In genomic region chr8:125291932-125292717, GRCm38 (mm10) we compare ENCODE assay signal across 8 mouse cellular contexts.
DNase-seq lines count a peak whose midpoint lies in the region; ATAC-seq and TF ChIP-seq lines count a peak whose summit lies in the region.
"Had no signal": no experiment of that assay in that cellular context is flagged by ENCODE, and none has a peak within 500 bp of the region (broad histone marks: within the 10 kb centered on the region; RNA-seq: fewer than 3 reads in every experiment).

No protein-coding gene starts in this region.

- no peaks in the 10 kb centered on the region for H3K36me3 ChIP-seq in embryonic facial prominence, embryonic 10.5 days (replicated peaks)
- no peaks in the 10 kb centered on the region for H3K36me3 ChIP-seq in heart, embryonic 11.5 days (ENCODE audit: control insufficient read depth, insufficient read depth, low read length)
- H3K36me3 ChIP-seq in limb, embryonic 12.5 days = no peaks in the 10 kb centered on the region
- H3K36me3 ChIP-seq: limb, embryonic 13.5 days had no signal

- H3K4me1 ChIP-seq in embryonic facial prominence, embryonic 10.5 days = peaks cover 32% of the 10 kb centered on the region
- peaks cover 39% of the 10 kb centered on the region for H3K4me1 ChIP-seq in heart, embryonic 11.5 days (ENCODE audit: control insufficient read depth, insufficient read depth, low read length)
- H3K4me1 ChIP-seq in limb, embryonic 12.5 days (replicated peaks) = peaks cover 24% of the 10 kb centered on the region

- H3K9me3 ChIP-seq in embryonic facial prominence, embryonic 10.5 days = no peaks in the 10 kb centered on the region
- H3K9me3 ChIP-seq in heart, embryonic 11.5 days (replicated peaks; ENCODE audit: control insufficient read depth, low read length) = no peaks in the 10 kb centered on the region
- peaks cover 4% of the 10 kb centered on the region; the same call in 1 of the 2 replicates for H3K9me3 ChIP-seq in limb, embryonic 12.5 days
- H3K9me3 ChIP-seq: limb, embryonic 13.5 days had no signal

- TF ChIP-seq CTCF in left cerebral cortex, adult 2 months (IDR thresholded peaks at IDR 0.05) = peak; percentile 29

- intact Hi-C loops in left cerebral cortex, adult 2 months (cut with DNase I) = loop anchor here (5.0 kb wide), 3 partner anchors 75 to 110 kb away; no protein-coding TSS in a partner anchor
- intact Hi-C loops in left cerebral cortex, postnatal 36 days (cut with DNase I) = loop anchor here (10.0 kb wide), 1 partner anchor 107 kb away; no protein-coding TSS in a partner anchor

- no peak overlapping the region for H3K4me3 ChIP-seq in left cerebral cortex, adult 2 months
- H3K4me3 ChIP-seq in embryonic facial prominence, embryonic 10.5 days = no peak overlapping the region
- H3K4me3 ChIP-seq in heart, embryonic 11.5 days (ENCODE audit: low read depth, low read length) = no peak overlapping the region
- H3K4me3 ChIP-seq in limb, embryonic 12.5 days (replicated peaks) = no peak overlapping the region
- H3K4me3 ChIP-seq: limb, embryonic 13.5 days had no signal

- DNase-seq in left cerebral cortex, adult 2 months (ENCODE audit: extremely low spot score in 1 of 2, low spot score in 2 of 2) = no peak
- no peak for DNase-seq in left cerebral cortex, postnatal 36 days (ENCODE audit: low spot score in 2 of 2)
- DNase-seq in embryonic facial prominence, embryonic 10.5 days (ENCODE audit: low spot score) = no peak
- DNase-seq in embryo, embryonic 9.5 days (ENCODE audit: extremely low spot score) = no peak
- DNase-seq in ovary, postnatal 14 days (ENCODE audit: low spot score) = no peak

- H3K4me2 ChIP-seq in heart, embryonic 11.5 days = no peak overlapping the region
- H3K4me2 ChIP-seq in limb, embryonic 12.5 days = no peak overlapping the region
- H3K4me2 ChIP-seq: limb, embryonic 13.5 days had no signal

- no peak overlapping the region for H3K9ac ChIP-seq in heart, embryonic 11.5 days (ENCODE audit: low read depth, low read length)
- H3K9ac ChIP-seq in limb, embryonic 12.5 days (replicated peaks) = no peak overlapping the region
- H3K9ac ChIP-seq: limb, embryonic 13.5 days had no signal

- WGBS in embryonic facial prominence, embryonic 10.5 days = 83% methylated on average over 22 of the region's 22 CpGs
- 85% methylated on average over 22 of the region's 22 CpGs for WGBS in heart, embryonic 11.5 days (ENCODE audit: insufficient replicate concordance)
- WGBS in limb, embryonic 12.5 days = 73% methylated on average over 22 of the region's 22 CpGs

- no peaks in the 10 kb centered on the region; the same call in 1 of the 2 replicates for H3K27me3 ChIP-seq in embryonic facial prominence, embryonic 10.5 days (replicated peaks; ENCODE audit: low read depth, poor library complexity, severe bottlenecking)
- H3K27me3 ChIP-seq in heart, embryonic 11.5 days (ENCODE audit: control insufficient read depth, insufficient read depth, low read length) = no peaks in the 10 kb centered on the region
- no peaks in the 10 kb centered on the region for H3K27me3 ChIP-seq in limb, embryonic 12.5 days
- H3K27me3 ChIP-seq: limb, embryonic 13.5 days had no signal

- ATAC-seq in heart, embryonic 11.5 days (replicated peaks; ENCODE audit: insufficient number of reproducible peaks, low FRiP score, low TSS enrichment) = no peak
- no peak for ATAC-seq in limb, embryonic 12.5 days (ENCODE audit: insufficient number of reproducible peaks, insufficient read depth, low FRiP score, low TSS enrichment, low read depth)

- H3K27ac ChIP-seq in left cerebral cortex, adult 2 months = peak overlapping the region; percentile 84; the same call in 1 of the 2 replicates
- peak overlapping the region; percentile 20; the same call in 1 of the 2 replicates for H3K27ac ChIP-seq in embryonic facial prominence, embryonic 10.5 days (replicated peaks)
- peak overlapping the region; percentile 88 for H3K27ac ChIP-seq in heart, embryonic 11.5 days (ENCODE audit: low read depth, low read length)
- peak overlapping the region; percentile 43; the same call in 1 of the 2 replicates for H3K27ac ChIP-seq in limb, embryonic 12.5 days

Comparison
In these comparisons a context has a peak if more than half of its experiments do, and no peak if none do; other contexts are left out.
1. H3K27ac ChIP-seq: peak in every context shown above with its lines; median percentile 88 in heart, embryonic 11.5 days; 84 in left cerebral cortex, adult 2 months; 43 in limb, embryonic 12.5 days; 20 in embryonic facial prominence, embryonic 10.5 days.